Mouse (Mus musculus): ENCODE data around the gene Ube2l6.

DNA sequence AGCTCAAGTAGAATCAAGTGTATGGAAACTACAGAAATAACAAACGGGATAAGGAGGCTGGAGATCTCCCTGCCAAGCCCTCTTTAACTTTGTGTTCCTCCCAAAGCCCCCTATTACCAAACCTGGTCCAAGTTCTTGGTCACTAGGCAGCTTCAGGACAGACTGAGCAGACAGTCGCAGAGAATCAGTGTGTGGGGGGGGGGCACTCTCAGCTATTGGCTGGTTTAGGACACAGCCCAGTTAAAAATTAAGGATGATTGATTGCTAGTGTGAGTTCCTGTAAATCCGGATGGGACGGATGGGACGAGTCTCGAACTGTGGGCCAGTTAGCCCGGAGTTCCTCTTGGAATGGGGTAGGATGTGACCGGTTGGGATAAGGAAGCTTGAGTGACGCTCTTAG lies 23.4 kb upstream of the Ube2l6 start, which contains the start of gene Serping1:
- TF ChIP-seq CTCF (IDR thresholded peaks at IDR 0.05; ENCODE audit: low read depth) (no peak), EP300 (optimal IDR thresholded peaks at IDR 0.05) (no peak)

Data from stomach, postnatal 0 days (tissue).